Mouse (Mus musculus): Measurements from ENCODE around the gene Sntb2. TPM values are rescaled to one million over a fixed set of nuclear protein-coding genes. Genes with fewer than 3 reads are reported as not detected.

Gene Sntb2
- 3.6 and 4.1 TPM in 2 replicates for polyA plus RNA-seq (2015; fragmentation: Nextera tagmentation; extraction: Ambion mirVana)

GRCm38 (mm10) chr8:106935324-106935869 lies at the start of gene Sntb2:
Gene Sntb2, plus strand, starts transcription at chr8:106935750.
- H3K27ac ChIP-seq = peak within 1 kb of the TSS; percentile 83
- no peaks in the 10 kb centered on the region for H3K36me3 ChIP-seq (ENCODE audit: poor library complexity, severe bottlenecking)
- peak within 1 kb of the TSS; percentile 71 for H3K4me3 ChIP-seq
- ATAC-seq = peak; percentile 89
- H3K9me3 ChIP-seq (replicated peaks) = no peaks in the 10 kb centered on the region
- peaks cover 53% of the 10 kb centered on the region for H3K27me3 ChIP-seq
- under 1% methylated on average over 38 of the region's 41 CpGs for WGBS
- H3K4me1 ChIP-seq = peaks cover 30% of the 10 kb centered on the region
- peak within 1 kb of the TSS; percentile 73 for H3K9ac ChIP-seq
- peak within 1 kb of the TSS; percentile 98 for H3K4me2 ChIP-seq

- 47% methylated on average over 5 of the region's 5 CpGs for WGBS
- H3K36me3 ChIP-seq (ENCODE audit: poor library complexity, severe bottlenecking) = peaks cover 42% of the 10 kb centered on the region
- no peak overlapping the region for H3K27ac ChIP-seq
- no peak overlapping the region for H3K4me3 ChIP-seq
- H3K27me3 ChIP-seq = no peaks in the 10 kb centered on the region
- peak; percentile 85 for ATAC-seq
- H3K9ac ChIP-seq = no peak overlapping the region
- H3K4me2 ChIP-seq = no peak overlapping the region
- H3K9me3 ChIP-seq (replicated peaks) = no peaks in the 10 kb centered on the region
- peaks cover 15% of the 10 kb centered on the region for H3K4me1 ChIP-seq
Observed at GRCm38 (mm10) chr8:106887336-106888189, 48.0 kb upstream of the Sntb2 start.

- Histone ChIP-seq H3K27ac (no peak overlapping the region), H3K9ac (no peak overlapping the region), H3K27me3 (no peaks in the 10 kb centered on the region), H3K4me2 (no peak overlapping the region), H3K4me1 (peaks cover 15% of the 10 kb centered on the region), H3K36me3 (ENCODE audit: poor library complexity, severe bottlenecking) (peaks cover 31% of the 10 kb centered on the region), H3K4me3 (no peak overlapping the region), H3K9me3 (replicated peaks) (no peaks in the 10 kb centered on the region)
- ATAC-seq = no peak
- WGBS = 92% methylated on average over 3 of the region's 3 CpGs
Observed at GRCm38 (mm10) chr8:106888803-106889202, 46.7 kb upstream of the Sntb2 start.

- WGBS = under 1% methylated on average over 15 of the region's 15 CpGs
- no peaks in the 10 kb centered on the region for H3K27me3 ChIP-seq
- H3K9ac ChIP-seq = peak overlapping the region; percentile 97
- peaks cover 23% of the 10 kb centered on the region for H3K4me1 ChIP-seq
- peak overlapping the region; percentile 97 for H3K4me3 ChIP-seq
- peak overlapping the region; percentile 95 for H3K27ac ChIP-seq
- no peak for ATAC-seq
- peak overlapping the region; percentile 80 for H3K4me2 ChIP-seq
- no peaks in the 10 kb centered on the region for H3K9me3 ChIP-seq (replicated peaks)
- H3K36me3 ChIP-seq (ENCODE audit: poor library complexity, severe bottlenecking) = peaks cover 12% of the 10 kb centered on the region; the same call in 1 of the 2 replicates
Observed at GRCm38 (mm10) chr8:106892210-106892805, 43.2 kb upstream of the Sntb2 start.

DNA sequence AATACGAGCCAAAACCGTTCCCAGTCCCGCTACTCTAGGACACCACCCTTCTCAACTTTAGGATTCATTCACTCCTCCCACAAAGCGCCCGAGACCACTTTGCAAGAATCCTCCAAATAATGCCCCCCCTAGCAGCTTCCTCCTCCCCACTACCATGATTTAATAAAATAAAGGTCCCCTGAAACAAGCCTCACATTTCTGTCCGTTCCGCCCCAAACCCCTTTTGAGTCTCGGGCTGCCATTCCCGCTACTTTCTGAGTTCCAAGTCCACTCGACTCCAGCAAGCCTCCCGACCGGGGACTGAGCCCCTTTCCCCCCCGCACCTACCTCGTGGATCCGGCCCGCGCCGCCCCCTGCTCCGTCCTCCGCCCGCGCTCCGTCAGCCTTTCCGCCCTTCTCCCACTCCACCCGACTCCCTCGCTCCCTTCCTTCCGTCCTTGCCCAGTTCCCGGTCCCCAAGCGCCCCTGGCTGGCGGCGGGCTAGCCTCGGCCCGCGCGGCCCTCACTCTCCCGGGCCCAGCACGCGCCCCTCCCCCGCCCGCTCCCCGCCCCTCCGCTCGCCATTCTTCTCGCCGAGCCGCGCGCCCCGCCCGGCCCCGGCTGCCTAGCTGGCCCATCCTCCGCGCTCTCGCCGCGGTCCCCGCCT lies 42.6 kb upstream of the Sntb2 start:
- Histone ChIP-seq H3K27ac (peak overlapping the region; percentile 95), H3K27me3 (no peaks in the 10 kb centered on the region), H3K4me3 (peak overlapping the region; percentile 97), H3K4me2 (peak overlapping the region; percentile 80), H3K9me3 (replicated peaks) (no peaks in the 10 kb centered on the region), H3K9ac (peak overlapping the region; percentile 97), H3K36me3 (ENCODE audit: poor library complexity, severe bottlenecking) (peaks cover 16% of the 10 kb centered on the region), H3K4me1 (peaks cover 23% of the 10 kb centered on the region)
- 1% methylated on average over 35 of the region's 57 CpGs for WGBS
- ATAC-seq = peak; percentile 87

DNA sequence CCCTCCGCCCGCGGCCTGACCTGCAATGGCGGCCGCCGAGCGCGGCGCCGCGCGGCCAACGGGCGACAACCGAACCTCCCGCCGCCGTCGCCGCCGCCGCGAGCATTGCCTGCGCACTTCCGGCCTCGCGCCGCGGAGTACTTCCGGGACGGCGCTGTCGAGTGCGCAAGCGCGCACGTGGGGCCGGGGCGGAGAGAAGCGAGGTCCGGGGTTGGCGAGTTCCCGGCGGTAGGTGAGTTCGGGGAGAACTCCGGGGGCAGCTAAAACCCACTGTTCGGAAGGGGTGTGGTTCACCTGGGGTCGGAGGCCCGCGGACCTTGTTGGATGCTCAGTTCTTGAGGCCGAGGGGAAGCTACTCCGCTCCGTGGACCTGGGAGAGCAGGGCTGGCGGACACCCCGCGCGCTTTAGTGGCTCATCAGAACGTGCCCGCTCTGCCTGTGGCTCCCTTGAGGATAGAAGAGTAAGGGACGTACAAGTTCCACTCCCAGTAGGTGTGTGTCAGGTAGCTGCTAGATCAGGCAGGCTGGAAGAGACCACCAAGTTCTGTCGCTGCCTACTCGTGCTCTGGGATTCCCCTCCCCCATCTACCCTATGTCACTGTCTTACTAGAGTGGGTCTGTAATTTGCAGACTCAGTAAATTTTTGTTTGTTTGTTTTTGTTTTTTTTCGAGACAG lies 41.9 kb upstream of the Sntb2 start, which contains the start of gene Utp4:
Gene Utp4, plus strand, starts transcription at position 156 of the 676 bp plus-strand sequence.
- Histone ChIP-seq H3K4me2 (peak within 1 kb of the TSS; percentile 80), H3K4me1 (peaks cover 23% of the 10 kb centered on the region), H3K9me3 (replicated peaks) (no peaks in the 10 kb centered on the region), H3K27me3 (no peaks in the 10 kb centered on the region), H3K27ac (peak within 1 kb of the TSS; percentile 95), H3K9ac (peak within 1 kb of the TSS; percentile 97), H3K36me3 (ENCODE audit: poor library complexity, severe bottlenecking) (peaks cover 23% of the 10 kb centered on the region), H3K4me3 (peak within 1 kb of the TSS; percentile 97)
- under 1% methylated on average over 61 of the region's 63 CpGs for WGBS
- peak; percentile 97 for ATAC-seq

GRCm38 (mm10) chr8:106899473-106899872 lies 36.1 kb upstream of the Sntb2 start:
- Histone ChIP-seq H3K4me1 (peaks cover under 1% of the 10 kb centered on the region), H3K36me3 (ENCODE audit: poor library complexity, severe bottlenecking) (peaks cover 76% of the 10 kb centered on the region), H3K27ac (no peak overlapping the region), H3K4me2 (no peak overlapping the region), H3K4me3 (no peak overlapping the region), H3K9me3 (replicated peaks) (no peaks in the 10 kb centered on the region), H3K9ac (no peak overlapping the region), H3K27me3 (no peaks in the 10 kb centered on the region)
- 96% methylated on average over 5 of the region's 5 CpGs for WGBS
- no peak for ATAC-seq

DNA sequence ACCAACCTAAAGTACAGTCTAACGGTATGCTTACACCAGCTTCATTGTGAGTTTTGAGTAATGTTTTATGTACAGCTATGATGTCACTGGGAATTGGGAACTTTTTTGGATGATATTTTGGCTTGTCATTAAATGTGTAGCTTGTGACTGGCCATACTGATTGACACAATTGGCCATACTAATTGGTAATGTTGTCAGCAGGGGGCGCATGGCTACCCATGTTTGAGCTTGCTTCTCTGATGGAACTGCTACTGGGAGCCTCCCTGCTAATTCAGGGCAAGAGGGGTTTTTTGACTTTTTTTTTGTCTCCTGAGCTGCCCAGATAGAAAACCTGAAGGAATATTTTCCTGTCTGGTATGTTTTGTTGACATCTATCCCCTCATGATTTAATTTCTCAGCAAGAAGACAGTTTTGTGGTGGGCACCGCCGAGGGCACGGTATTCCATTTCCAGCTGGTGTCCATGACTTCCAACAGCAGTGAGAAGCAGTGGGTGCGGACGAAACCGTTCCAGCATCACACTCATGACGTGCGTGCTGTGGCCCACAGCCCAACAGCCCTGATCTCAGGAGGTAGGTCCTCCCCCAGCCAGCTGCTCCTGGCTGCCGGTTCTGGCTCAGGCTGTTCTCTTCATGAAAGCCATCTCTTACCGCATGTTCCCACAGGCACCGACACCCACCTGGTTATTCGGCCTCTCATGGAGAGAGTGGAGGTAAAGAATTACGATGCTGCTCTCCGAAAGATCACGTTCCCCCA lies 29.6 kb upstream of the Sntb2 start:
- Histone ChIP-seq H3K27ac (no peak overlapping the region), H3K4me1 (no peaks in the 10 kb centered on the region), H3K27me3 (no peaks in the 10 kb centered on the region), H3K9ac (no peak overlapping the region), H3K9me3 (replicated peaks) (no peaks in the 10 kb centered on the region), H3K36me3 (ENCODE audit: poor library complexity, severe bottlenecking) (peaks cover 82% of the 10 kb centered on the region), H3K4me3 (no peak overlapping the region), H3K4me2 (no peak overlapping the region)
- ATAC-seq = no peak
- 94% methylated on average over 17 of the region's 17 CpGs for WGBS

GRCm38 (mm10) chr8:106906635-106907034 lies 28.9 kb upstream of the Sntb2 start:
- H3K4me3 ChIP-seq = no peak overlapping the region
- no peaks in the 10 kb centered on the region for H3K27me3 ChIP-seq
- H3K9ac ChIP-seq = no peak overlapping the region
- H3K4me1 ChIP-seq = no peaks in the 10 kb centered on the region
- H3K4me2 ChIP-seq = no peak overlapping the region
- no peaks in the 10 kb centered on the region for H3K9me3 ChIP-seq (replicated peaks)
- 95% methylated on average over 6 of the region's 6 CpGs for WGBS
- ATAC-seq = no peak
- H3K36me3 ChIP-seq (ENCODE audit: poor library complexity, severe bottlenecking) = peaks cover 83% of the 10 kb centered on the region
- H3K27ac ChIP-seq = no peak overlapping the region

GRCm38 (mm10) chr8:106907450-106907849 lies 28.1 kb upstream of the Sntb2 start:
- no peak for ATAC-seq
- H3K27me3 ChIP-seq = no peaks in the 10 kb centered on the region
- peaks cover 83% of the 10 kb centered on the region for H3K36me3 ChIP-seq (ENCODE audit: poor library complexity, severe bottlenecking)
- H3K9ac ChIP-seq = no peak overlapping the region
- no peak overlapping the region for H3K4me2 ChIP-seq
- no peaks in the 10 kb centered on the region for H3K4me1 ChIP-seq
- no peak overlapping the region for H3K27ac ChIP-seq
- WGBS = 91% methylated on average over 6 of the region's 6 CpGs
- H3K4me3 ChIP-seq = no peak overlapping the region
- H3K9me3 ChIP-seq (replicated peaks) = no peaks in the 10 kb centered on the region

GRCm38 (mm10) chr8:106908291-106908690 lies 27.3 kb upstream of the Sntb2 start:
- Histone ChIP-seq H3K27me3 (no peaks in the 10 kb centered on the region), H3K9ac (no peak overlapping the region), H3K4me2 (no peak overlapping the region), H3K27ac (no peak overlapping the region), H3K9me3 (replicated peaks) (no peaks in the 10 kb centered on the region), H3K4me1 (no peaks in the 10 kb centered on the region), H3K36me3 (ENCODE audit: poor library complexity, severe bottlenecking) (peaks cover 81% of the 10 kb centered on the region), H3K4me3 (no peak overlapping the region)
- no peak for ATAC-seq
- 72% methylated on average over 7 of the region's 7 CpGs for WGBS
